Mouse (Mus musculus) B cell, adult (primary cell): ENCODE measurements around the gene Pkp4. TPM values are rescaled to one million over a fixed set of nuclear protein-coding genes. Genes with fewer than 3 reads are reported as not detected.

Experiments
- total RNA-seq: library from RNA; stranded (reverse); gene quantifications from 4 replicates; pipeline ENCODE4 v1.2.4, GENCODE M21; 2023; ENCODE audit not compliant: inconsistent age

The Pkp4 gene
- 3.0 to 7.1 TPM (median 5.4 TPM) in 4 replicates for total RNA-seq

DNA sequence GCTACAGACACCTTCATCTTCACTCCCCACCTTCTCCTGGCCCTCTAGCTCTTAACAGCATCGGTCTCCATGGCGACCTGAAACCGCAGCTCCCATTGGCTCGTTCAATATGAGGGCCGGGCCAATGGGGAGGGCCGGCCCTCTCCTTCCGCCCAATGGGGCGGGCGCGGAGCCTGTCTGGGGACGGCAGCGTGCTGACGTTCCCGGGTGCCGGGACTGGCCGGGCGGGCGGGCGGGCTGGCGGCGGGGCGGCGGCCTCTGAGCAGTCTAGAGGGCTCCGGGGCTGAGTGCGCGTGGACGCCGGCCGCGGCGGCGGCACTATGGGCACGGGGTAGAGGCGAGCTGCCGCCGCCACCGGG, at the start of gene Pkp4, which contains the start of gene Ccdc148:
Gene Pkp4, plus strand, starts transcription at position 246 of the 359 bp plus-strand sequence.
Gene Ccdc148, minus strand, starts transcription at position 79 of the 359 bp plus-strand sequence.

Other genes starting within 250 kb of the Pkp4 start
- gene Ccdc148, start 167 bp upstream of the Pkp4 start, total RNA-seq, result 0.13 to 0.26 TPM (median 0.15 TPM) in 3 of 4 replicates, not detected in the other